In the genomic region with DNA sequence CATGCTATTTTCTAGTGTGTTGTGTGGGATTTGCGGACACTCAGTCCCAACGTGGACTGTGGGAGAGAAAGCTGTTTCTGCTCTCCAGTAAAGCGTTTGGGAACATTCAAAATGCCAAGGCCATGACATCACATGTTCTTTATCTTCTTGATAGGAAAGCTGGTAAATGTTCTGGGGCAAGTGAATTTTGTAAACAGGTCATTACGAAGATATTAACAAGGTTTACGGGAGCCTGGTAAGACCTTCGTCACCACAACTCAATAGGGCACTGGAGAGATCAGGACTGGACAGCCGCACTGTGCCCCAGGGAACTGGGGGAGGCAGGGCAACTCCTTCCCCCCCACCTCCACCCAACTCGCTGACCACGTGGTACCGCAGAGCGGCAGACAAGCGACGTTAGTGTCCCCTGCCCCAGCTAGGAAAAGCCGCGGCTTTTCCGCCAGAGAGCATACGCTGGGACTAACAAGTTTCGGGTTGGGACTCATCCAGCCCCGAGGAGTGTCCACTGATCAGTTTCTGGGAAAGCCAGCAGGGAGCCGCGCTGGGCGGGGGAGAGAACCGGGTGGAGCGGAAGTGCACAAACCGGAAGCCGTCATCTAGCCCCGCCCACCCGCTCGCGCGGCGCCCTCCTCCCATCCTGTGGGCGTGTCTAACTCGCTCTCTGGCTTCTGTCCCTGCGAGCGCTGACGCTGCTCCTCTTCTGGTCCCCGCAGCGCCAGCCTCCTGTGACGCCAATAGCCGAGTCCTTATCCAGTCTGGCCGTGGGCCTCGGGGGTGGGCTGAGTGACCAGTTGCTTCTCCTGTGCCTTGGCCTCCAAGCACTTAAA, we compare ENCODE assay signal across 7 mouse cellular contexts. TPM values are rescaled to one million over a fixed set of nuclear protein-coding genes. Genes with fewer than 3 reads are reported as not detected.
DNase-seq lines count a peak whose midpoint lies in the region; ATAC-seq lines count a peak whose summit lies in the region.

No protein-coding gene starts in this region.

- peak; percentile 98 for DNase-seq in adrenal gland, adult 8-10 months
- peak; percentile 99 for DNase-seq in embryo, embryonic 9.5 days (ENCODE audit: extremely low spot score)
- peak; percentile 97 for DNase-seq in kidney, adult 11 months
- DNase-seq in limb, embryonic 10.5 days (ENCODE audit: low spot score): peak; percentile 99
- peak; percentile 98 for DNase-seq in spleen, adult 12 weeks (ENCODE audit: low spot score)

- H3K27ac ChIP-seq in limb, embryonic 10.5 days: peak overlapping the region; percentile 96
- H3K27ac ChIP-seq in midbrain, embryonic 13.5 days: peak overlapping the region; percentile 96

- peak overlapping the region; percentile 63 for H3K4me2 ChIP-seq in midbrain, embryonic 13.5 days (replicated peaks)

- H3K36me3 ChIP-seq in limb, embryonic 10.5 days: no peaks in the 10 kb centered on the region
- H3K36me3 ChIP-seq in midbrain, embryonic 13.5 days: no peaks in the 10 kb centered on the region

- no peaks in the 10 kb centered on the region for H3K27me3 ChIP-seq in limb, embryonic 10.5 days (ENCODE audit: low read depth, poor library complexity, severe bottlenecking)
- no peaks in the 10 kb centered on the region for H3K27me3 ChIP-seq in midbrain, embryonic 13.5 days

- peaks cover 30% of the 10 kb centered on the region for H3K4me1 ChIP-seq in limb, embryonic 10.5 days
- peaks cover 13% of the 10 kb centered on the region for H3K4me1 ChIP-seq in midbrain, embryonic 13.5 days (replicated peaks)

- ATAC-seq in granulocyte monocyte progenitor cell, adult 5-6 weeks (replicated peaks; ENCODE audit: poor library complexity, severe bottlenecking): peak; percentile 89
- ATAC-seq in midbrain, embryonic 13.5 days: peak; percentile 98

- peak overlapping the region; percentile 77 for H3K4me3 ChIP-seq in limb, embryonic 10.5 days
- H3K4me3 ChIP-seq in midbrain, embryonic 13.5 days (replicated peaks): peak overlapping the region; percentile 60

- WGBS in limb, embryonic 10.5 days: 1% methylated on average over 43 of the region's 43 CpGs
- WGBS in midbrain, embryonic 13.5 days: under 1% methylated on average over 42 of the region's 43 CpGs

- no peaks in the 10 kb centered on the region for H3K9me3 ChIP-seq in limb, embryonic 10.5 days (replicated peaks)
- H3K9me3 ChIP-seq in midbrain, embryonic 13.5 days: no peaks in the 10 kb centered on the region

- H3K9ac ChIP-seq in midbrain, embryonic 13.5 days (replicated peaks): peak overlapping the region; percentile 71

RNA-seq across cellular contexts. Expression of gene Ccnl1, which starts 16.4 kb away (rescaled TPM):
- 10 to 100 TPM; 53.2 to 91.9 (median 84.1) TPM for total RNA-seq in adrenal gland, adult 8-10 months (2022)
- total RNA-seq in granulocyte monocyte progenitor cell, adult 5-6 weeks (2014; fragmentation: Nextera tagmentation): 131 and 167 TPM in 2 replicates
- 289 and 310 TPM in 2 replicates for total RNA-seq in granulocyte monocyte progenitor cell, adult 5-6 weeks (2017)
- 93.2 and 115 TPM in 2 replicates for polyA plus RNA-seq in limb, embryonic 10.5 days (2016; fragmentation: Nextera tagmentation; extraction: Ambion mirVana)
- polyA plus RNA-seq in midbrain, embryonic 13.5 days (2015; fragmentation: Nextera tagmentation; extraction: Ambion mirVana): 87.8 and 94.2 TPM in 2 replicates

Comparison
In these comparisons a context has a peak if more than half of its experiments do, and no peak if none do; other contexts are left out.
1. Peak in every context shown above with its lines: DNase-seq, ATAC-seq, H3K4me3 ChIP-seq and H3K27ac ChIP-seq.